Mouse (Mus musculus) ovary, postnatal 14 days (tissue): Measurements from ENCODE around the gene Uba2.
A peak's percentile ranks its signal among the peaks of the same experiment; 100 is the strongest.
"Not testable (repeated sequence)": the region's sequence is repeated elsewhere in the genome, so short reads cannot be mapped to it uniquely, and the experiment has no call there.

Experiments
- DNase-seq: peaks from one replicate; pipeline ENCODE4 v3.0.0; 2022; ENCODE audit warnings: low spot score

The Uba2 gene

DNA sequence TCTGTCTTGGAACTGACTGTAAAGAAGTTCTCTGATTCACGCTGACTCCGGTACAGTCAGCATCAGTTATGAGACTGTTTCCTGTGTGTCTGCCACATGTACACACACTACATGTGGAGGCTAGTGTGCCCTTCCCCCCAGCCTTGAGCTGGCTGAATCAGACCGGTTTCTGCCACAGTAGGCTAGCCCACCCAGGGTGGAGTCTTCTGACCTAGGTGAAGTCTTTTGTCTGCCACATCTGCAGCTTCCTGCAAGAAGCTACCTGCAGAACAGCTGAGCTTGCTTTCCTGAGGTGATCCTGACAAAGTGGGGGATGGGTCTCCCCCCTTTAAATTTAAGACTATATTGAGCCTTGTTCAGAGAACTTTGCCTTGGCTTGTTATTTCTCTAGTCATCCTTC is at the start of gene Uba2:
Uba2 (minus strand) TSS at position 146 of the 400 bp plus-strand sequence.
- DNase-seq = no peak

DNA sequence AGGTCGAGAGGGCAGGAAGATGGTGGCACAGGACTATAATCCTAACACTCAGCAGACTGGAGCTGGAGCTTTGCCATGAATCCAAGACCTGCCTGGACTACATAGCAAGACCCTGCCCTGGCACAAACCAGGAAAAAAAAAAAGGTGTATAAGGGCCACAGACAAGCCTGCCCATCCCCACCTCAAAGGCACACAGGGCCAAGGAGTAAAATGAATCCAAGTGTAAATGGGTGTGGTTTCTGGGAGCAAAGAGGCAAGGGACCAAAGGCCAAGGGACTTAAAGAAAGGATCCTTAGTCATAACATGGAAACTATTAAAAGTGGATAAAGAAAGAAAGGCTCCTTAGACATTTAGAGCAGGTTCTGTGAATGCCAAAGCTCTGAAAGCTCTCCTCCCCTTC is 49.1 kb upstream of the Uba2 start:
- DNase-seq = no peak

DNA sequence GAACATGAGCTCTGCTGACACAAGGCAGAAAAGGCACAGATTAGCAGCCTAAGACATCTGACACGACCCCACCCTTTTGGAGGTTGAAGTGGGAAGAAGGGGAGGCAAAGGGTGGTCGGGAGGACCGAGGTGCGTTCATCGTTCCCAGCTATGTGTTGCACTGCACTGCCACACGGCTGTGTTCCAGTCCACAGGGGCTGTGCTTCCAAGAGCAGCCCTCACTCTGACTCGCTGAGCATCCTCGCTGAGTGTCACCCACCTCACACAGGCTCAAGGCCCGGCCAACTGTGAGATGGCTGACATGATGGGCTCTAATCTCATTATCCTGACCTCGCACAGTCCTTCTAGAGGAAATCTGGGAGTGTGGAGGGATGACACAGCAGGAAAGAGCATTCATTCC is 47.1 kb upstream of the Uba2 start:
- DNase-seq = no peak

DNA sequence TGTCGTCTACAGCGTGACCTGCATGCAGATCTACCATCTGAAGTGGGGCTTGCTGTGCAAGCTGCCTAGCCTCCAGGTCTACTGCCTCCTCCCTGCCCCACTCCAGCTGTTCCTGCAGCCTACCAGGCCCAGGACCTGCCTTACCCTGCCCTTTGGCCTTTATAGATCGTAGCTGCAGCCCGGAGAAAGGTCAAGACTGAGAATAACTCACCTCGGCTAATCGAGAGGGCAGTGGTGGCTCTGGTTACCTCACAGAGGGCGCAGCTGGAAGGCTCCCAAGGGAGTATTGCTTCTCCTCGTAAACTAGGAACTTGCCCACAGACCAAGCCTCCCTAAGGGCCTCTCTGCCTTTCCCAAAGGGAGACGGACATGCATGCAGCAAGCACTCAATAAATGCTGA is 46.1 kb upstream of the Uba2 start:
- DNase-seq = no peak

DNA sequence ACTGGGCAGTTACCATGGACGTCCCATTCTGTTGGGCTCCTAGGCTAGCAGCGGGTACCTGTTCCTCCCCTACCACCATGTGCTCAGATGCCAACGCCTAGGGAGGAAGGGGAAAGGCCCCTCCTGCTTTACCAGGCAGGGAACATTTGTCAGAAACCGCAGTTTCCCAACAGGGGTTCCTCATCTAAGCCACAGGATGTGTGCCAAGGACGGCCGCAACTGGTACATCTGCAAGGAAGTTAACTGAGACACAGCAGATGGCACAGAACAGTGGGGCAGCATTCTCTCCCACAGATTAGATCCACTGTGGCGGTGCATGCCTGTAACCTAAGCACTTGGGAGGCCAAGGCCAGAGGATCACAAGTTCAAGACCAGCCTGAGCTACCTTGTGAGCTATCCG is 45.2 kb upstream of the Uba2 start:
- DNase-seq = no peak

DNA sequence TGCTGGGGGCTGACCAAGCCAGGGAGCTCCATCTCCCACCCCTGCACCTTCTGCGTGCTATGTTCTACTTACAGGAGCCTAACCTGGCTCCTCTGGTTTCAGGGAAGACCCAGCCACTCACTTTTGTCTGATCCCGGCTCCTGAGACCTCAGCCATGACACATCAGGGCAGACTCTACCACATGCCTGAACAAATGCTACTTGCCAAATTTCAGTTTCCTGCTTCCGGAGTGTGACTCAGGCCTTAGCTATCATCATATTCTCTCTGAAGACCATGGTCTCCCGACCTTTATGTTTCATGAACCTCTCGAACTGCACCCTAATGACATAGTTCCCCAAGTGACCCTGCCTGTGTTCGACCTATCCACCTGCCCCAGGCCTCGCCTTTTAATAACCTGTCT is 43.9 kb upstream of the Uba2 start:
- DNase-seq = no peak

DNA sequence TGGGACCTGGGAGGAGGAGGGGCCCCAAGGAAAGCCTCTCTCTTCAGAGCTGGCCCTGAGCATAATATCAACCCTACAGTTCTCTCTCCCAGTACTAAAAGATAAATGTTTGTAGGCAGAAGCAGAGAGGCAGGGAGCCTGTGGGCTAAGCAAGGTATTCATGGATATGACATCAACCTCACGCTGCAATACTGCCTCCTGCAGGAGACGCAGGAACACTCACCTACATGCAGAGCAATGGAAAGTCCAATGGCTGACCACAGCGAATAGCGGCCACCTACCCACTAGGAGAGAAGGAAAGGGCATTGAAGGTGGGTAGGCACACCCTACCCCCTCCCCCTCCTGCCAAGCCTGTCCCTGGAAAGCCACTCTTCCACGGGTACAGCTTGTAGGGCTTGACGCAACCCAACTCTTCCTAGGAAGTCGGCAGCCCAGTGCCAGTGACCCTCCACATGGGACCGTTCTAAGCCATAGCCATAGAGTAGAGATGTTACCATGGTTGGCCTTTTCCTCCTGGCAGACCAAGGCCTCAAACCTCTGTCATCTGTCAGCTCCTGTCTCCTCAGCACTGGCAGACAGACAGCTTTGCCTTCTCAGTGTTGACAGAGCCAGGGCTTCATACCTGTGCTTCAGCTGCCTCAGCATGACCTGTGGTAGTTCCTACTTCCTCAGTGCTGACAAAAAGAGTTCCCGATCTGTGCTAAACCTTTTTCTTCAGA is 38.8 kb upstream of the Uba2 start:
- DNase-seq = no peak

DNA sequence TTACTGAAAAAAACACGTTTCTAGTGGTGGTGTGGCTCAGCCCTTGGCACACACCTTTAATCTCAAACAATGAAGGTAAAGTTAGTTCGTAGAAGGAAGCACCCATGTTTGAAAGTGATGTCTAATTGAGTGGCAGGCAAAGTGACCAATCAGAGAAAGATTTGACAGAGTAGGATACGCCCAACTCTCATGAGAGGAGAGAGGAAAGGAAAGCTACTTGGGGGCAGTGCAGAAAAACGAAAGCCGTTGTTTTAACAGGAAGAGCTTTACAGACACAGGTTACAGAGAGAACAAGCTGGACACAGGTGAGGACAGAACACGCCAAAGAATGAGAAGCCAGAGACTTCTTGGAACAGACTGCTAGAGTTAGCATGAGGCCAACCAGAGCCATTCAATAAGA is 36.9 kb upstream of the Uba2 start:
- DNase-seq = no peak

DNA sequence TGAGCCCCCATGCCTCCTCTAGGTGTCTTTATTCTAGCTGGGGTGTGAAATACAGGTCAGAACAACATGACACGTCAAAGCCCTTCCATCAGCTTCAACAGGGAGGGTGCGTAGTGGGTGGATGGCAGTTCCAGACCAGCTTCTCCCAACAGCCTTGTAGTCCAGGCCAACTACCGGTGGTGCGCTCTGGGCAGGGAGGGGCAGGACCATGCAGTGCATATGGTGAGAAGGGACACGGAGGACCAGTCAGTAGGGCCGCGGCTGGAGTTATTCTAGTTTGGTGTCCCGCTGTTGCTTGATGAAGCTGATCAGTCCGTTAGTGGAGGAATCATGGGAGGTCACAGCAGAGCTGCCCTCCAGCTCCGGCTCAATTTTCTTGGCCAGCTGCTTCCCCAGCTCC is 32.7 kb upstream of the Uba2 start:
- DNase-seq = not testable (repeated sequence)

DNA sequence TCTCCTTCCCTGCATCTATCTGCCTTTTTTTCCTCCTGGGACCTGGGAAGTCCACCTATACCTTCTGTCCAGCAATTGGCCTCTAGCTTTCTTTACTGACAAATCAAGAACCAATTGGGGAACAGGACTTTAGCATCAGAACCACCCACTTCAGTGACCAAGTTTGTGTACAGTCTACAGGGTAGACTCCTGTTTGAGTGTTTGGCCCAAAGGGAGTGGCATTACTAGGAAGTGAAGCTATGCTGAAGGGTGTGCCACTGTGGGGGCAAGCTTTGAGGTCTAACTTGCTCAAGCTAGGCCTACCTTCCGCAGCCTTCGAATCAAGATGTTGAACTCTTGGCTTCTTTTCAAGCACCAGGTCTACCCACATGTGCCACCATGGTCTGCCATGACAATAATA is 31.4 kb upstream of the Uba2 start:
- DNase-seq = no peak

DNA sequence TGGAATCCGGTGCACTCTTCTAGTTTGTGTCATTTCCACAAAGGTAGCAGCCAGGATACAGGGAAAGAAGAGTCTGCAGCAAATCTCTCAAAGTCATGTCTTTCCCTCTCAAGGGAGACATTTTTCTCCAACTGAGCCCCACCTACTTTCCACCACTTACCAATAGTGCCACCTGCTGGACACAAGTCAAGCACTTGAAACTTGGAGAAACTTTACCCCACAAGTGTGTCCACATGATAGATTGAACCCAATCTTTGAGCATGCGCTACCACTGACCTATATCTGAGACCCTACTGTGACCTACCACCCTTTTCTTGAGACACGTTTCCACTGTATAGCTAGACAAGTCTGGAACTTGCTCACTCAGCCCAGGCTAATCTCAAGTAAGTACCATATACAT is 28.9 kb upstream of the Uba2 start:
- no peak for DNase-seq

DNA sequence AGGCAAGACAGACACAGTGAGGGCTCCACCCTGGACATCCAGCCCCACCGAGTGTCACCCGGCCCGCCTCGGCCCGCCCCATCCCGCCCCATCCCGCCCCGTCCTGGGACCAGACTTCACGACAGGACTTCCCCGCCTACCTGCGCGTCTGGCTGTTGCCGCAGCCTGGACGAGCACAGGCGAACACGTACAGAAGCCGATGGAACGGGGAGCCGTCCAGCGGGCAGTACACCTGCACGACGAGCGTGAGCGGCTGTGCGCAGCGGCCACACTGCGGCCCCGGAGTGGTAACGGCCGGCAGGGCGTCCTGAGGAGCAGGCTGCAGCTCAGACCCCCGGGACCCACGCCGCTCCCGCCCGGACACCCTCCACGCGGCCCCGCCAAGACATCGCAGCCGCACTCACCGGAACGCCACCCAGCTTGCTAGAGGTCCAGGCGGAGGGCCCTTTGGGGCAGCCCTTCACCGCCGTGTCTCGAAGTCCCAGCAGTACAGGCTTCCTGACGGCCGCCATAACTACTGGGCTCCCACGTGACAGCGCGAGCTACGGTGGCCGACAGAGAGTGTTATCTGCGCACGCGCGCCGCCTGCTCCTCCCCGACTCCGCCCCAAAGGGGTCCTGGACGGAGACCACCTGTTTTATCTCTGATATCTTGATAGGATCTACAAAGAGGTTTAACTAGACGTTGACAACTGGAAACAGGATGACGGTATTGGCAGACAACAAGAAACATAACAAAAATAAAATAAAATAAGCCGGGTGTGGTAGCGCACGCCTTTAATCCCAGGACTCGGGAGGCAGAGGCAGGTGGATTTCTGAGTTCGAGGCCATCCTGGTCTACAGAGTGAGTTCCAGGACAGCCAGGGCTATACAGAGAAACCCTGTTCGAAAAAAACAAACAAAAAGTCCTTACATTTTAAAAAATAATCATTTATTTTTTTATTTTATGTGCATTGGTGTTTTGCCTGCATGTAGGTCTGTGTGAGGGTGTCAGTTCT is 27.0 kb upstream of the Uba2 start, which contains the start of gene Pdcd2l:
Pdcd2l (minus strand) TSS at position 530 of the 997 bp plus-strand sequence.
- DNase-seq = peak; percentile 93

DNA sequence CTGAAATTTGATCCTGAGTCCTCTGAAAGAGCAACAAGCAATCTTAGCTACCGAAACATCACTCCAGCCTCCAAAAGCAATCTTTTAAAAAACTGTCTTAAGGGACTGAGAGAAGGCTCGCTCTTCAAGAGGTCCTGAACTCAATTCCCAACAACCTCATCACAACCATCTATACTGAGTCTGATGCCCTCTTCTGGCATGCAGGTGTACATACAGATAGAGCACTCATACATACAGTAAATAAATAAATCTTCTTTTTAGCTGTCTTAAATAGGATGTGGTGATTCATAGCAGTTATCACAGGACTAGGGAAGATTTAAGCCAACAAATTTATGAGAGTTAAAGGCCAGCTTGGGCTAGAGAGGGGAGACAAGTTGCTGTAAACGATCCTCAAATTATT is 26.2 kb upstream of the Uba2 start:
- no peak for DNase-seq

DNA sequence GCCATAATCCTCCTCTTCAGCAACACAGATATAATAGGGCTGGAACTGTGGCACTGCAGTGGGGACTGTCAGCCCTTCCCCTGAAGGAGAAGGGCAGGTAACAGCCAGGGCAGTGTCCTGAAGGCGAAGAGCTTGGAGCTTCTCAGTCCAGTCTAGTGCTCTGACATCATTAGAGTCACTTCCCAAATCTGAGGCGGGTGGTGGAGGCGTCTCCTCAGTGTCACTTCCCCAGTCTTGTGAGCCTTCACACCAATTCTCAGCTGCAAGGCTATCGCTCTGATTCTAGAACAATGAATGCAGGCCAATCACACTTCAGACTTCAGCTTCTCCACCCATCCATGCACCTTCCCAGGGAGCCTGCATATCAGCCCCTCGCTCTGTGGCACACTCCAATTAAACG is 23.4 kb upstream of the Uba2 start:
- DNase-seq = no peak

DNA sequence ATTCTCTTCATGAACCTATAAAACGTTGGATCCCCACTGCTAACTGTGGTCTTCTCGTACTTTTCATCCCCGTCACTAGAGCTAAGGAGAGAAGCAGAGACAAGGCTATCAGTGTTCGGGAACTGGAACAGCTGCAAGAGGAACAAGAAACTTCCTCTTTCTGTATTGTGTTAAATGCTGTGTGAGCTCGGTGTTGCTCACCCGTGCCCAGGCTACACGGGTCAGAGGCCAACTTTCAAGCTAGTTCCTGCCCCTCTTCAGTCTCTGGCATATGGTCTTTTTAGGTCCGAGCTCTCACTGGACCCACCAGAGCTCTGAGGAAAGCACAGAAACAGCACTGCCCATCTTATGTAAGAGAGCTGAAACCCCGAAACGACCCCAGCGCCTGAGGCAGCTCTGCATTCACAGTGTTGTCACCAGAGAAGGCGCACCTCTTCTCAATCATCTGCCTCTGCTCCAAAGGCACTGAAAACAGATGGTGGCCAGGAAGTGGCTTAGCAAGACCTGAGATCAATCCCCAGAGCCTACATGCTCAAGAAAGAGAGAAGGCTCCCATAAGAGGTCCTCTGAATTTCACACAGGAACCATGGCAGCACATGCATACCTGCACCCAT is 20.1 kb upstream of the Uba2 start:
- DNase-seq = no peak

DNA sequence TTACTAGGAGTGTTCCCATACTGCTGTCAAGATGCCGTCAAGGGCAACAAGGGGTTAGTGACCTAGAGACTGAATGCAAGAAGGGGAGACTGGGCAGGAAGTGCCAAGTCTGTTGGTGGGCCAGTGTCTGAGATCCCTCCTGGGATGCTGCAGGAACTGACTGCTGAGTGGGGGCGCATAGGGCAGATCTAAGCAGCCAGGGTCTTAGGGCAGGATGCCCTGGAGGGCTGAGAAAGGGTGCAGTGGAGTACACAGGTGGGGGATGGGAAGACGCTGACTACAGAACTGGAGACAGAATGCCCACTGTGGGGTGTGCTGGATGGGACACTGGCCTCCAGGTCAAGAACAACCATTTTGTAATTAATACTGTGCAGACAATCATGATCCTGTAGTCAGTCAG is 14.4 kb upstream of the Uba2 start:
- DNase-seq = no peak

DNA sequence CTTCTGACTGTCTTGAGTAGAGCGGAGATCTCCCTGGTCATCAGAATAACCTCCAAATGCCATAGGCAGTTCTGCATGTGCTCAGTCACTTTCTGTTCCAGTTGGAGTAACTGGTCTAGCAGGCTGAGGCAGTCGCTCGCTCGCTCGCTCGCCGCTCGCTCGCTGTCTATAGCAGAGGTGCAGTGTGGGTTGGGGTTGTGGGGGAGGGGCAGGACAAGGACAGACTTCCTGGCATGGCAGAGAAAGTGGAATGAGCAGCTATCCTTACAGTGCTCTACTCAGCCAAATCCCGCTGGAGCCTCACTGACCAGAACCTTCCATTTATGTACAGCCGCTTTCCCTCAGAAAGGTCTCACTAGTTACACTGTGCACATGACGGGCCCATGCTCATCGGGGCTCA is 14.0 kb upstream of the Uba2 start:
- DNase-seq = no peak

DNA sequence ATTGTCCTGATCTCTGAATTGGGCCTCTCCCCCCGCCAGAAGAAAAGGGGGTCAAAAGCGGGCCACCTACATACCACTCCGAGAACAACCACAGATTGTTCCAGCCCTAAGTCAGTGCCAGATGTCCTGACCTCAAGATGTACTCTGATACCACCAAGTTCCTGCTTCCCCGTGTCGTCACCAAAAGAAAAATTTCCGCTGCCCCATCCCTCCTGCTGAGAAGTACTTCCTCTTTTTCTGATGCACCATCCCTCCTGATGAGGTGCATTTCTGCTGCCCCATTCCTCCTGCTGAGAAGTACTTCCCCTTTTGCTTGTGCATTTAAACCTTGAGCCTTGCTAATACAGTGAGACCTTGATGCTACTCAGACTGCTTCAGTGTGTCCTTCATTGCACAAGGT is 6.8 kb upstream of the Uba2 start:
- not testable (repeated sequence) for DNase-seq

DNA sequence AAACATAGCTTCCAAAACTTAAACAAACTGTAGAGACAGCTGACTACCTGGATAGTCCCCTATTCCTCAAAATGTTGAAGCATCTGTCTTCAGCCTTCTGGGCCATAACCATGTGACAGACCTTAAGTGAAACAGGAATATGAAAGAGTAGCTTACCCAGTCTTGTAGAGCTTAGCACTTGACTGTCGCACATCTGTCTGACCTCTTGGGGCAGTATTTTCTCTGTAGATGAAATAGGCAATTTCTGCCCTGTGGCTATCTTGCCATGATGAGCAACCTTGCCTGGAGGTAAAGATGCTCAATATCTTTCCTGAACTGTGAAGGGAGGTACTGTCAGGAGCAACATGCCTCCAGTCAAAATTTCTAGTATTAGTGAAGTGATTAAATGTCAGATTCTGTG is 2.9 kb upstream of the Uba2 start:
- no peak for DNase-seq

DNA sequence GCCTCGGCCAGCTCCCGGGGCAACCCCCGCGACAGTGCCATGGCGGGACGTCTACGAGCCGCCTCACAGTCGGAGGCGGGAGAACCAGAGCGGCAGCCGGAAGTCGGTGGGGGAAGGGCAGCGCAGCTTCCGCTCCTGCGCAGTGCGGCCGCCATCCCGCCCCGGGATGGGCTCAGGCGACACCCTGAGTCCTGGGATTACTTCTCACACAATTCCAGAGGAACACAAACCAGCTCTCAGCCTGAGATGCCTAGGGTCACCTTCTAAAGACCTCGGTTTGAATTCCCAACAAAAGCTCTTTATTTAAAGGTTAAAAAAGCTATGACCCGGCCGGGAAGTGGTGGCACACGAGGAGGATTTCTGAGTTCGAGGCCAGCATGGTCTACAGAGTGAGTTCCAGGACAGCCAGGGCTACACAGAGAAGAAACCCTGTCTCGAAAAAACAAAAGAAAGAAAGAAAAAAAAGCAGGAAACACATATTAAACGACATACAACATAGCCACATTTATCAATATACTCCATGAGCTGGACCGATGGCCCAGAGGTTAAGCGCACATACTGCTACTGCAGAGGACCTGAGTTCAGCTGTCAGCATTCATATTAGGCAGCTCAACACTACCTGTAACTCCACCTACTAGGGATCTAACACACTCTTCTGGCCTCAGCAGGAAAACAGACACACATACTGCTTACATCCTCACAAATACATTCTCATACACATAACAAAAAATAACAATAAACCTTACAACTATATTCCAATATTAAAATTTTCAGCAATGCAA is 738 bp downstream of the Uba2 start:
- peak; percentile 92 for DNase-seq

DNA sequence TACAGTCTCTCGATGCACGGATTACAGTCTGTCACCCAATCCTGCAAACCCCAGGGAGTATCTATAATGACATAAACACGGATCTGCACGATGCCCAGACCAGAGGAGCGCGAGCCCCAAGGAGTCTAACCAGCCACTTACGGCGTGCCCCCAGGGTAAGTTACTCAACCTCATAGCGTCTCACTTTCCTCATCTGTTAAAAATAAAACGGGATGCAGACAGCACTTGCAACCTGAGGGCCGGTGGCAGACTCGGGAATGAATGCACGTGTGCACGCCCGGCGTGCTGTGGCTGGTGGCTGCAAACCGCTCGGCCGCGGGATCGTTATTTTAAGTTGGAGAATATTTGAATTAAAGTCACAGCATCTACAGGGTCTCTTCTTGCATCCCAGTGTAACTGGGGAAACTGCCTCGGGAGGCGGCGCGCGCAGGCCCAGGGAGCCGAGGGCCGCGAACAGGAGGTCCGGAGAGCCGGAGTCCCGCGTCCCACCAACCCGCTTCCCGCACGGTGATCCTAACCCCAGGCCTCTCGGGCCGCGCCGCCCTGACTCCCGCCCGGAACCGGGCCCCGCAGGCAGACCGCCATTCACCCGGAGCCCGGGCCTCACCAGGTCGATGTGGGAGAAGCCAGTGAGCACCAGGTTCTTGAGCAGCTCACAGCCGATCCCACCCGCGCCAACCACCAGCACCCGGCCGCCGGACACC is 1.5 kb downstream of the Uba2 start:
- DNase-seq = no peak
